Mouse (Mus musculus) Muller cell, postnatal 12 days (primary cell): Measurements from ENCODE around the gene Polr2b.

Experiments
- DNase-seq: peaks from one replicate; pipeline ENCODE4 v3.0.0-alpha.2; 2015; ENCODE audit errors: inconsistent ontology term

Polr2b gene

DNA sequence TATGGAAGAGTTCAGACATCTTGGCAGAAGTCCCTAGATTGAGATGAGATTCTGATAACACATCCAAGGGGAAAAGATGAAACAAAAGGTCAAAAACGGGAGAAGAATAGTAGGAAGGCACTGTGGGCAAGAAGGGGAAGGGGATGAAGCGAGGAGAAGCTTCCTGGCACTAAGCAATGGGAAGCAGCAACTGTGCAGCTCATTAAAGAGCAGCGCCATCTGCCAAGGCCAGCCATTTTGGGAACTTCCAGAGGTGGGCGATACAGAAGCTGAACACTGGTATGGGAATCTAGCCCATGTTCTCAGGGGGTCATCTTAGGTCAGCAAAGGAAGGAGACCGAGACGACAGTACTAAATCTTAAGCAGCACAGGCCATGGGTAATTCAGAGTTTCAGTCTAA, 53.7 kb downstream of the Polr2b start:
- no peak for DNase-seq

GRCm38 (mm10) chr5:77364443-77365038, 54.6 kb downstream of the Polr2b start:
- DNase-seq: no peak

DNA sequence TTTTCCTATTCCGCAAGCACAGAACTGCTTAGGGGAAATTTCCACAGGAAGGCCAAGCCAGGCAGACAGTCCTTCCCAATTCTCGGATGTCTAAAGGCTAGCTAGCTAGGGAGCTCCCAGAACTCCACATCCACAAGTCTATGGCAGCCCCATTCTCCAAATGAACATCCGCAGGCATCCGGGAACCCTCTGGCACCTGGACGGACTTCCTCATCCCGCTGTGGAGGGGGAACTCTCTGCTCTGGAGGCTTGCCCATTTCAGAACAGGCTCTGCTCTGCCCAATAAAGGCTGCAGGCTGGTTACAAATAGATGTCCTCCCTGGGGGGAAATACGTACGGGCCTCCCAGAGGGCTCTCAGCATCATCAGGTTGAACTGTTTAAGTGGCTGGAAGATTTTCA, 56.4 kb downstream of the Polr2b start:
- no peak for DNase-seq

- DNase-seq: no peak
These were observed 57.2 kb downstream of the Polr2b start for GRCm38 (mm10) chr5:77367145-77367544.

GRCm38 (mm10) chr5:77367682-77368081, 57.7 kb downstream of the Polr2b start:
- DNase-seq: peak; percentile 87

- peak; percentile 66 for DNase-seq
These were observed 58.2 kb downstream of the Polr2b start for GRCm38 (mm10) chr5:77368194-77368593.

DNA sequence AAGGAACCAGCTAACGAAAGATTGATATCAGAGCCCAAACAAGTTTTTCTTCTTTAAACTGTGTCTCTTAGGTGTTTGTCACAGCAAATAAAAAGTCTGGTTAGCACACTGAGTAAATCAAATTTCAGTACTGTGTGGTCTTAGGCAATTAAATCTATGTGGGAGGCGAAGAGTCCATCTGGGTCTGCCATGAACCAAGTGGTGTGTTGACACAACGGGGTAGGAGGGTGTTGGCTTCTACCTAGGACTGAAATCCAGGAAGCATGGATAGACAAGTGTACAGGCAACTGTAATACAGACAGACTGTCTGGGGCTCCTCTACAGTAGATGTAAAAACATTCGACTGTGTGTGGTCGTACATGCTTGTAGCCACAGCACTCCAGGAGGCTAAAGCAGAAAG, 59.4 kb downstream of the Polr2b start:
- no peak for DNase-seq

DNA sequence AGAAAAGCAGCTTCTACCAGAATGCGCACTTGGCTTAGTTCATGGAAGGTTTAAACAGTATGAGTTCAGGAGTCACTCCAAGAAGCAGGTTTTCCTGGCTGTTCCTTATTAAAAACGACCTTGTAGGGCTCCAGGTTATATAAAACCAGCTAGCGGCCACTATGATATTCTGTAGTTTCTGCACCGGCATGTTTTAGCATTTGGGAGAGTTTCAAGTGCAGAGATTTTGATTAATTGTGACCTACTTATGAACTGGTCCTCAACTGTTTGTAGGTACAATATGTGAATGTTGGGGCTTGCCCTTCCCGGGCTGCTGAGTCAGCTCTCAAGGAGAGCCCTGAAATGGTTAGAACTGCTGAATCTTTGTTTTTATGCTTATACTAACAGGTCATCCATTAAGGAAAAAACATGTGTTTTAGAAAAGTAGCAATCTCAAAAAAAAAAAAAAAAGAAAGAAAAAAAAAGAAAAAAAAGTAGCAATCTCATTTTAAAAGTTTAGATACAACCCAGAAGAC, 60.5 kb downstream of the Polr2b start:
- DNase-seq: no peak

- DNase-seq: no peak
These were observed 62.3 kb downstream of the Polr2b start for GRCm38 (mm10) chr5:77372242-77372641.

GRCm38 (mm10) chr5:77372778-77373177, 62.8 kb downstream of the Polr2b start:
- DNase-seq: peak; percentile 57

DNA sequence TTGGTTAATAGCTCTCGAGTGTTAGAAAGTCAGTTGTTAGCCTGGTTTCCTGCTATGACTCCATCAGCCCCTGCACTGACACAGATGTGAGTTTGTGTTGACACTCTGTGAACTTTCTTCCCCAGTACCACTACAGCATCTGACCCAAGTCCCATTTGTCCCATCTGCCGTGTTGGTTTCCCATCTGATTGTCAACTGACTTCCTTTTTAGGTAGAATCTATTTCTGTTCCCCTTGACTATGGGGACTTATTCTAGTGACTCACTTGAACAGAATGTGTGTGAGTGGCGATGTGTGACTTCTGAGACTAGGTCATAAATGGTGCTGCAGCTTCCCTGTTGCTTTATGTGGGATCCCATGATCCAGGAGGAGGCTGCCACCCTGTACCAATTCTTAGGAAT, 65.0 kb downstream of the Polr2b start:
- peak; percentile 45 for DNase-seq

DNA sequence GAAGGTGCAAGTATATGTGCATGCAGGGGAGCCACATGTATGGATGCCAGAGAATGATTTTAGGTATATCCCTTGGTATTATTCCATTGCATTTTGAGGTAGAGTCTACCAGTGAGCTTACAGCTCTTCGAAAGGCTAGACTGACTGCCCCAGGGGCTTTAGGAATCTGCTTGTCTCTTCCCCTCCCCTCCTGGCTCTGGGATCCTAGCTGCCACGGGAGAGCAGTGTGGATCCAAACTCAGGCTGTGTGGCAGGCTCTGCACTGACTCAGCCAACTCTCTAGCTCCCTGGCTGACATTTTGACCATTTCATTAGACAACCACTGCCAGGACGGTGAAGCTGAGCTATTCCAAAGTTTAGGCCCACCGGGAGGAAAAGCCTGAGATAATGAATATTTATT, 65.6 kb downstream of the Polr2b start:
- no peak for DNase-seq

DNA sequence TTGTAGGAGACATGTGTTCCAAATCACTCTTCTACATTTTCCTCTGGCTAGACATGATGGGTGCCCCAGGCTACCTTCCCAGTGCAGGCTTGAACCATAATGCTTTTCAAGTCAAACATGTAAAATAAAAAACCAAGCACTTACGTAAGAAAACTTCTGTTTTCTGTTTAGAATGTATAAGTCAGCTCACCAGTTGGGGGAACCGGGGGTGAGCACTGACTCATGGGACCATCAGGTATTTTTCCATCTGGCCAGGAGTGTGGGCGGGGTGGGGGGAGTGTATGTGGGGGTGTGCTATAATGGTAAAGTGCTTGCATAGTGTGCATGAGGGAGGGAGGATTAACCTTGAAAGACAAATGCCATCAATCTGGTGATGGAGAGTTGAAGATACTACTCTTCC, 68.1 kb downstream of the Polr2b start:
- DNase-seq: no peak

DNA sequence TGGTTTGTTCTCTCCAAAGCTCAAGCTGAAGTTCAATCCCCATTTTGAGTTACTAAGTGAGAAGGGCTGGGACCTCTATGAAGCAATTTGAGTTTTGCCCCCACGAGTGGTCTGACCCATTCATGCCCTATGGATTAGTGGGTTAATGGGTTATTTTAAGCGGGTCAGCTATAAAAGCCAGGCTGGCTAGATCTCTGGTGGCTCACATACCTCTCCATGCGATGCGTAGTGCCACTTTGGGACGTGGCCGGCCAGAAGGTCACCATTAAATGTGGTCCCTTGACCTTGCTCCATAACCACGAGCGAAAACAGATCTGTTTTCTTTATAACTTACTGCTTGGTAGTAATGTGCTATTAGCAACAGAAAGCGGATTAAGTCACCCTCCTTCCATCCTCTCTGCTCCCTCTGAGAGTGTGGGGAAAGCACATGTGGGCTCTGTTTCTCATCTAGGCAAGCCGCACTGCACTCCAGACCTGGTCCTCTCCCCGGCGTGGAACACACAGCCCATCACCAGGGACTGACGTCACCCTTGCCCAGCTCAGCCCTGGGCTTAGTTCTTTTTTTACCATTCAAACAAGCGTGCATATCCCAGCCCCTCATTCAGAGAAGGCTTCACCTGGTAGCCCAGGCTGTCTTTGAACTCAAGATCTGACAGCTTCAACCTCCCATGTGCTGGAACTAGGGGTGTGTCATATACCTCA, 69.6 kb downstream of the Polr2b start:
- DNase-seq: no peak

GRCm38 (mm10) chr5:77380321-77380901, 70.5 kb downstream of the Polr2b start:
- DNase-seq: peak; percentile 81

DNA sequence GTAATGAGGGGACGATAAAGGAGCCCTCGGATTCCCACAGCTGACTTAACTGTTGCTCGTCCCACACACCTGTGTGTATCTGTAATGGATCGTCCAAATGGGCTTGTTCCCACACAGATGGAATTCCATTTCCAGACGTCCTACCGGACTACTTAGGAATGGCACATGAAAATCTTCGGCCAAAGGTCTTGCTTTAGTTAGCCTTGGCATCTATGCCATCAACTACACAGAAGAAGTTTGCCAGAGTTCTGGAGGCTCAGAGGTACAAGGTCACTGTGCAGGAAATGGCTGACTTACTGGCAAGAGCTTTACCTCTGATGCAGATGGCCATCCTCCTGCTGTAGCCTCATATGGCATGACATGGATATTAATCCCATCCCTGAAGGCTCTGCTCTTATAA, 71.3 kb downstream of the Polr2b start:
- DNase-seq: no peak

GRCm38 (mm10) chr5:77381686-77382085, 71.7 kb downstream of the Polr2b start:
- DNase-seq: peak; percentile 63

DNA sequence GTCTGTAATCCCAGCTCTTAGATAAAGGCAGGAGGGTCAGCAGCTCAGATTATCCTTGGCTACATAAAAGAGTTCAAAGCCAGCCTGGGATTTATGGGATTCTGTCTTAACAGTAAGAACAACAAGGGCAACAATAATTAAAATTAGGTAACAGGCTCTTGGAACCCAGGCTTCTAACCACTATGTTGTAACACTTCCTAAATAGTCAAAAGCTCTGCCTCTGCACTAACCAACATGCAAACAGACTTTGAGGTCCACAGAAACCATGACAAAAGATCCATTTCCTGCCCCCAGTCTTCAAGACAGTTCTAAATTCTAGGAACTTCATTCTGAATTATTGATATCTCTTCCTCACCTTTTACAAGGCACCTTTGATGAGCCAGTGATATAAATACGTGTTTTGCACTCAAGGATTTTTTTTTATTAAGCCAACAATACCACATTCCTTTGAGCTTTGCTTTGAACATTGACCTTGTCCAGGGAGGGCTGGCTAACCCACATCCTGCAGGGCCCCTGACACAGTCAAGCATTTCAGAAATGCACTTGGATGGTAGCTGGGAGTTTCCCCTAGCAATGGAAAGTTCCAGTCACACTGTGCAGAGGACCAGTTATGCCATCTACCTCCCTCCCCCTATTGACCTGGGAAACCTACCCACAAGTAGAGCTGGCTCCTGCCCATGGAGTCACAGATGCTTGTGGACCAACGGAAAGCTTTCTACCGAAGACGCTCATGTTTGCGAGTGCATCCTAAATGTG, 74.0 kb downstream of the Polr2b start:
- peak; percentile 90 for DNase-seq

- no peak for DNase-seq
These were observed 74.8 kb downstream of the Polr2b start for GRCm38 (mm10) chr5:77384724-77385123.

DNA sequence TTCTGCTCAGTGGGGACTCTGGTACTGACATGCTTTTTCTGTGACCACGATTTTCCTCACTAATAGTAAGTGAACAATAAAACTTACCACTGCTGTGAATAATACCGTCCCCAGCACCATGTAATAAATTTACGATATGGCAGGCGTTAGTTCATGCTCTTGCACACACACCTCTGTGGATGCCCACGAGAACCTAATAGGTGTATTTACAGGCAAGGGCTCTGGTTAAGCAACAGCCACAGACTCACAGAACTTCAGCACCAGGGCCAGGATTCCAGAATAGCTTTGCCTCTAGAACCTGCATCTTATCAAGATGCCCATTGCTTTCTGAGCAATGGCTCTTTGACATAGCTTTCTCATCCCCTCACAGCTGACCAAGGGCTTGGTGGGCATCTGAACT, 75.3 kb downstream of the Polr2b start:
- no peak for DNase-seq

DNA sequence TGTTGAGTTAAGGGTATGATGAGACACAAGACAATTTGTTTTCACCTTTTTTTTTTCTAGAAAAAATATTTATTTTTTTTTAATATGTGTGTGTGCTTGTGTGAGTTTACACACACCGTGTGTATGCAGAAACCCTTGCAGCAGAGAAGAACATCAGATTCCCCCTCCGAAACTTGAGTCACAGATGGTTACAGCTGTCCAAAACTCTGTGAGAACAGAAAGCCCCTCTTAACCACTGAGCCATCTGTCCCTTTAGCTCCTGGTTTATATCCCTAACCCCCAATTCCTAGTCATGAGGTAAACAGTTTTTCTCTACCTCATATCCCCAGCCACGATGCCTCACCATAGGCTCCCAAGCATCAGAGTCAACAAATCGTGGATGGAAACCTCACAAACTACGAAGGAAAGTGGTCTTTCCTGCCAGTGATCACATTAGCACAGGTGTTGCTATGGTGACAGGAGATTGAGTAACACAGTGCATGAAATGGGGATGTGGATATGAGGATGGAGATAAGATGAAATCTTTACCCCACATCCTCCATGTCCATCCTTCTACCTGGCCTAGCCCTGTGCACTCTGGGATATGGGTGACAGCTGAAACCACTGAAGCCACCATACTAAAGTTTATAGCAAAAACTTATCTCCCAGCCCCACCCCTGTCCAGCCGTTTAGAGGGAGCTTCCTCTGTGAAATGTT, 76.1 kb downstream of the Polr2b start:
- no peak for DNase-seq
